Mouse (Mus musculus) heart, adult 9 months (tissue): ENCODE results near the gene Slc29a2.
"Not testable (repeated sequence)": the region's sequence is repeated elsewhere in the genome, so short reads cannot be mapped to it uniquely, and the experiment has no call there.

Experiments used
- DNase-seq, 2 experiments: peaks; one replicate each; pipeline ENCODE4 v3.0.0; 2022; ENCODE audit warnings: low spot score in 2 of 2

Gene Slc29a2

DNA sequence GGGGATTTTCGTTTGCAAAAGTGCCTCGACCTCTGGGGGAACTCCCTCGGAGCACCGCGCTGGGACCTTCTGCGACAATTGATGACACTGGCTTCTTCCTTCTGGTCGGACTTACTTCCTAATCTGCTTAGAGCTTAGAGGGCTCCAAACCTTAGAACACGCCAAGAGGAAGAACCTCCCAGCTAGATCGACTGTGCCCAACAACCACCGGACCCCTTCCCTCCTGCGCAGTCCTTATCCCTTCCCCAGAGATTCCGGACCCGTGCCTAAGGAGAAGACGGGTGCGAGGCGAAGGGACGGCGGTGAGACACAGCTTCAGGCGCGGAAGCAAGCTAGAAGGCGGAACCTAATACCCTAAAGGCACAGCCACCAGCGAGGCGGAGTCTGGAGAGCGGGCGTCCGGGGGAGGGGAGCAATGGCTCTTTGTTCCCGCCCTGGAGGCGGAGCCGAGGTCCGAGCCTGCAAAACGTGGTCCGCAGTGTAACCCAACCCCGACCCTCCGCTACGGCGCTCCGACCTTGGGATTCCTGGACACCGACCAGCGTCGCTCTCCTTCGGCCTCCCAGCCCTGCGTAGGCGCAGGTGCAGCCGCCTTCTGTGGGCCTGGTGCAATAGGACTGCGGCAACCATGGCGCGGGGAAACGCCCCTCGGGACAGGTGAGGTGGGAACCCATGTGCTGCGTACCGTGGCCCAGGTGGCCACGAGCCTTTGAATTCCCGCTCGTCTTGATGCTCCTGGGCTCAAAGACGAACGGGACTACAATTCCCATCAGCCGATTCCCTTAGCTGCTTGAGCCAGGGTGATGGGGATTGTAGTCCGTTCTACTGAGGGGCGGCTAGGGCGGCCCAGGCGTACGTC, at the start of gene Slc29a2:
Gene Slc29a2, plus strand, starts transcription at position 240 of the 859 bp plus-strand sequence.
- DNase-seq = peak; percentile 90 to 94

DNA sequence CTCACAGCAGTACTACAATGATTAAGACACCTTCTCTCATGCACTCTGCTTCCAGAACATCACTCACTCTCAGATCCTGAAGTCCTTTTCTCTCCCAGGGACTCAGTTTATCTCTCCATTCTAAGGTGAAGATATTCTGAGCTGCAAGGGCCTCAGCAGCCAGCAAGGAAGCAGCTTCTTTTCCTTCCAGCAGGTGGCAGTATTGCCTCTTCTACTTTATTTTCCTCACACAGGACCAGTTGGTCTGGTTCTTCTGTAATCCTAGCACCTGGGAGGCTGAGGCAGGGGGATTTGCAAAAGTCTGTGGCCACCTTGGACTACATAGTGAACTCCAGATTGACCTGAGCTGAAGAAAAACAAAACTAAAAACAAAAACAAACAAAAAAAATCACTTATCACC, 41.9 kb upstream of the Slc29a2 start:
- DNase-seq = peak in 1 of 2 experiments; percentile 24

DNA sequence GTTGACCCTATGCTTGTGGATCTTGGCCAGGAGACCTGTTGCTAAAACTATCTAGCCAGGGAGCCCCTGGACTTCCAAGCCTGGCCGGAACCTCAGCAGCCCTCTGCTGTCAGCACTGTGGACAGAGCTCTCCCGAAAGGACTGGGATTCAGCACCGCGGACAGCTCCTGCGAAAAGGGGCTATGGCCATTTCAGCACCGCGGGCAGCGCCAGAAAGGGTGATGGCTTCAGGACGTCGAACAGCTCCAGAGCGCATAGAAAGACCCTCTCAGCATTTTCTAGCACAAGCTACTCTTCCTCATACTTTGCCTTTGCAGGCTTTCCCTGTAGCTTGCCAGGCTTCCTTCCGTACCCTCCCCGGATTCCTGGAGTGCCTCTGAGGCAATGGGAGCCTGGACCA, 34.6 kb upstream of the Slc29a2 start:
- peak; percentile 47 to 77 for DNase-seq

DNA sequence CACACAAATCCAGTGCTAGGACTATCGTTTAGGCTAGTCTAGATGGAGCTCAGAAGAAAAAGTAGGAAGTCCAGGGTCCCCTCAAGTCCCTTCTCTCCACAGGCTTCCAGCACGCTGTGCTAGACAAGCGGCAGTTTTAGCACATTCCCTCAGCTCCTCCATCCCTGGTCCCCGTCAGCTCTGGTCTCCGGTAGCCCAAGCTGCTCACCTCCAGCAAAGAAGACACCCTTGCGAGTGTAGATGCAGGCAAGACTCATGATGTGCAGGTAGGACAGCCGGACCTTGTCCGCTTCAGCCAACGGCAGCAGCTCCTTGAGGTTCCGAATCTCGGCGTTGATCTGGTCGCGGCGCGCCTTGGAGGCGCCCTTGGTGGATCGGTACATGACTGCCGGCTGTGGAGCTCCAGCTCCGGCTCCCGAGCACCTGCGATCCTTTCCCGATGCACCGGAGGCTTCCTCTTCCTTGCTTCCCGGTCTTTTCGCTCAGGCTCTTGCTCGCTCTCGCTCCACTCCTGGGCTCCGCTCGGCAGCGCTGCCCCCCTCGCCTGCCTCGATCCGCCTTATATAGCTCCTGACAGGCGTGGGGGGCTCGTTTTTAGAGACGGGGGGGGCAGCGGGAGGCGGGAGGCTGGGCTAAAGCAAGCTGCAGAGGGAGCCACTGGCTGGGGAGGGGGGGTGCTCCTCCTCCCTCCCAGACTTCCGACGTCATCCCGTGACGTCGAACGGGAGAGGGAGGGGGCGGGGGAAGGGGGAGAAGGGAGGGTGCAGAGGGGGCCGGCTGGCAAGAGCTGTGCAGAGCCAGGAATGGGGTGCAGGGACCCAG, 34.0 kb upstream of the Slc29a2 start:
- DNase-seq = no peak

DNA sequence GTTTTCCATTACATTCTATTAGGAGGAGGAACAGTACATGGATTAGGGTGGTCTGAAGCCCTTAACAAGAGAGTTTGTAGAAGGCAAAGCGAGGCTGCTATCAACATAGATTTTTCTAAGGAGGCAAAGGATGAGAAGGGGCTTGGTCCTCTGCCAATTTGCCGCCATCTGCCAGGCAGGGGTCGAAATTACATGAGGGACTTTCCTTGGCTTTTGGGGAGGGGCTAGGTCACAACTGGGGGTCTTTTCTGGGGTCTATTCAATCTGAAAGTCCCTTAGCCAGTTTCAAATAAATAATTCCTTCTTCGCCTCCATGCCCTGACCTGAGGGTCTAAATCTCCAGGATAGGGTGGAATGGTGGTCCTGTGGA, 33.4 kb upstream of the Slc29a2 start, which contains the start of gene Npas4:
Gene Npas4, minus strand, starts transcription at position 61 of the 370 bp plus-strand sequence.
- DNase-seq = no peak

DNA sequence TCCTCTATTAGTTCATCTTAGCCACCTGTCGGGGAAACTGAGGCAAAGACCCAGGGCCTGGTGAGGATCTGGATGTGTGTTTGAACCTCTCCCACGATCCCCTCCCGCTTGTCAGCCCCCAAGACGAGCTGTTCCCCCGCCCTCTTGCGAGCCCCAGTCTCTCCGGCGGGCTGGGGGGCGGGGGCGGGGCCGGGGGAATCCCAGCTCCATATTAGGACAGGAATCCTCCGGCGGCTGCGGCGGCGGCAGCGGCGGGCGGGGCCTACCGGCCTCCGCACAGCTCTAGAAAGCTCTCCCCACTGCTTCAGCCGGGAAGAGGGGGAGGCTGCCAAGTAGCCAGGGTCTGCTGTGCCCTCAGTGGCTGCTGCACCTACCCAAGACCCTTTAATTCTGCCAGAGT, 32.9 kb upstream of the Slc29a2 start:
- DNase-seq = no peak

DNA sequence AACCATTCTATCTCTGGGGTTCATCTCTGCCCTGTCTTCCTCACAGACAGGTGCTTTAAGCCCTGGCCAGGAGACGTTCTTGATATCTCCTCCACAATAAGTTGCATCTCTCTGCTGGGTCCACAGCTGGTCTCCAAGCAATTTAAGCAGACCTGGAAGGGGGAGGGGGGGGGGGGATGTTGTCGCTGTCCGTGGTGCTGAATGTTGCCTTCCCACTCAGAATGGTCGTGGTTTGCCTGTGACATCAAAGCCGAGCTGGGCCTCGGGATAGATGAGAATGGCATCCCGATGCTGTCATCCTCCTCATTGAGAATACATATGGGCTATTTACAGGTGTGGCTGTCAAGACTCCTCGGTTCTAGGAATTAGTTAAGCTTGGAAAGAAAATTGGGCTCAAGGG, 31.3 kb upstream of the Slc29a2 start:
- DNase-seq = no peak

DNA sequence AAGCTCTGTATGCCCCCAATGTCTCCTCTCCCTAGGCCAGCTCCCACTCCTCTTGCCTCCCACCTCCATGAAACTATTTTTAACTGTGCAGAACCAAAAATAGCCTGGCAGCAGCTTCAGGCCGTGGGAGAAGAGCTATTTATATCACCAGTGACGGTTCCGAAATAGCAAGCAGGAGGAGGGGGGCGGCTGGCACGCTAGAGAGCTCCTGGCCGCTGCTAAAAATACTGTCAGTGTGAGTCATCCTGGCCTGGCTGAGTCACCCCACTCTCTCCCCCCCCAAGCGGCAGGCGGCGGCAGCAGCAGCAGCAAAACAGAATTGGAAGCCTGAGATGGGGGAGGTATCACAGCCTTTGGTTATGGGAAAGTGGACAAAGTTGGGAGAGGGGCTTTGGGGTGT, 30.8 kb upstream of the Slc29a2 start:
- peak; percentile 69 to 82 for DNase-seq

DNA sequence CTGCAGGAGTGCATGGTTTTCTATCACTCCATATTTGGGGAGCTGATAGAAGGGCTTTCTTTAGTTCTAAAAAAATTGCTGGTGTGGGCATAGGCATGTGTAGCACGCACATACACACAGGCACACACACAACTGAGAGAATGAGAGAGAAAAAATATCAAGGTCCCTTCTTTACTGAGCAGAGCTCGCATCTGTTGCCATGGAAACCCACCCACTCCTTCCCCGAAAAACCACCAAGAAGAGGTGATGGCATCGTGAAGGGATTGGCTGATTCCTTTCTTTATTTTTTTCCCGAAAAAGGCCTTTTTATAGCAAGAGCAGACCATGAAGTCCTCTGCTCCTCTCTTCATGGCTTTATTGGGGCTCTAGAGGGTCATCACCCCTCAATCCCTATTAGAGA, 29.6 kb upstream of the Slc29a2 start:
- no peak for DNase-seq

DNA sequence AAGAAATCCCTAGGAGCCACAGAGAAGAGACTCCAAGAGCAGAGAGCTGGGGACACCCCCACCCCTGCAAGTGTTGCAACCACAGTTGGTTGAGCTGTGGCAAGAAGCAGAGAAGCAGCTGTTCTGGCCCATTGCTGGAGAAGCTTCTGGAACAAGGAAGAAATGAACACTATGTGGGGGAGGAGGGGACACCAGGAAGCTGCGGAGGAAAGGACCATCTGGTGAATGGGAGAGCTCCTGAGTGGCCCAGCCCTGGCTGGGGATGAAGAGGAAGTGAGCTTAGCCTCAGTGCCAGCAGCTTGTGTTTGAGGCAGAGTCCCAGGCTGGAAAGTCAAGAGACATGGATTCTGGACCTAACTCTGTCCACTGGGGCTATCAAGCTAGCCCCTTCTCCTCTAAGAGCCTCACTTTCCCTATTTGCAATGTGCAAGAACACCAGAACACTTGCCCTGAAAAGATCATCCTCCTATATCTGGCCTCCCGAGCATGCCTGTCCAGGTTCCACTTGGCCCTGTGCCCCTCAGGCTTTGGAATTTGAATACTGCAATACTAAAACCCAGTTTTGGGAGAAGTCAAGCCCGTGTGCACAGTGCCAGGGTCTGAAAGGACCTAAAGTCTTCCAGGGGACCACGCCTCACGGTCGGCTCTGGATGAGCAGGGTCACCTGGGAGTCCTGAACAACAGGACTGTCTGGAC, 24.1 kb upstream of the Slc29a2 start:
- DNase-seq = no peak

DNA sequence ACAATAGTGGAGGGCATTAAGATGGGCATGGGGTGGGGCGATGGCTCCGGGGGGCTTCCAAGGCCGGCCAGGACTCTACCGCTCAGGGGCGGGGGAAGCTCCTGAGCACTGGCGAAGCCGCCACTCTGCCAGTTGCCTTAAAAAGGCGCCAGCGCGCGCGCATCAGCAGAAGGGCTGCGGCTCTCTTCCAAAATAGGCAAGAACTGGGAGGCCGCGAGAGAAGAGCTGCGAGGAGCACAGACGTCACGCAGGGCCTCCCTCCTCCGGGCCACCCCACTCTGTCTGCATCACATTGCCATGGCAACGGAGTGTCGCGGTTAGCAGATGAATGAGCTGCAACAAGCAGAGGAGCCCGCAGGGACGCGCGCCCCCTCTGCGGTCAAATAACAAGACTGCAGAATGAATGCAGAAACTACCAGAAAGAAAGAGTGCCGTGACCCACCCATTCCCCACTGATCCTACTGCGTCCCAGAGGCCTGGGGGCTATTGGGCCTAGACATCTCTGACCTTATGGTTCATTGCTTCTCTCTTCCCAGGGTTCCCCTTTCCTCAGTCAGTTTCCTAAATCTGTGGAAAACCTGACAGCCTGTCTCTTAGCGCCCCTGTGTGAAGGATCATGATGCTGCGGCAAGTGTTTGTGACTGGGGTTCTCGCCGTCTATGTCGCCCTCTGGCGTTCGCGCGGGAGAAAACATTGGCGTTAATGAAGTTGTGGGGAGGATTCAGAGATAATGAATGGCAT, 21.8 kb upstream of the Slc29a2 start:
- peak; percentile 43 to 67 for DNase-seq

DNA sequence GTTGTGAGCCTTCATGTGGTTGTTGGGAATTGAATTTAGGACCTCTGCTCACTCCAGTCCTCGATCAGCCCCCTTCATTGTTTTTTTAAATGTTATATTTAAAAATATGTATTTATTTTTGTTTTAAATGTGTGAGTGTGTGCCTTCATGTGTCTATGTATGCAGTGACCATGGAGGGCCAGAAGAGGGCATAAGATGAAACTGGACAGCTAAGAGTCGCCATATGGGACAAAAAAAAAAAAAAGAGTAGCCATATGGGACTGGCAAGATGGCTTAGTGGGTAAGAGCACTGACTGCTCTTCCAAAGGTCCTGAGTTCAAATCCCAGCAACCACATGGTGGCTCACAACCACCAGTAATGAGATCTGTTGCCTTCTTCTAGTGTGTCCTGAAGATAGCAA, 20.0 kb upstream of the Slc29a2 start:
- DNase-seq = not testable (repeated sequence)

DNA sequence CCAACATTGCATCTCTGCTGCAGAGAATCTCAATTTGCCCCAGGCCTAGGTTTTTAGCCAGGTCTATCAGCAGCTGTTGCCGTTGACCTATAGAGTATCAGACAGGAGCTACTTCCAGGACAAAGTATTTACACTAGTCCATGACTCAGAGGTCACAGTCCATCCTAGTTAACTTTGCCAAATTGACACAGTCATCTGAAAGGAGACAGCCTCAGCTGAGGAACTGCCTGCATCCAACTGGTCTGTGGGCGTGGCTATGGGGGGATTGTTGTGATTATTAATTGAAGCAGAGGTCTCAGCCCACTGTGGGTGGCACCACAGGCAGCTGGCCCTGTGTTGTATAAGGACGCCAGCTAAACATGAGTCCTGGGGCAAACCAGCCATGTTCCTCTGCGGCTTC, 18.7 kb upstream of the Slc29a2 start:
- no peak for DNase-seq

DNA sequence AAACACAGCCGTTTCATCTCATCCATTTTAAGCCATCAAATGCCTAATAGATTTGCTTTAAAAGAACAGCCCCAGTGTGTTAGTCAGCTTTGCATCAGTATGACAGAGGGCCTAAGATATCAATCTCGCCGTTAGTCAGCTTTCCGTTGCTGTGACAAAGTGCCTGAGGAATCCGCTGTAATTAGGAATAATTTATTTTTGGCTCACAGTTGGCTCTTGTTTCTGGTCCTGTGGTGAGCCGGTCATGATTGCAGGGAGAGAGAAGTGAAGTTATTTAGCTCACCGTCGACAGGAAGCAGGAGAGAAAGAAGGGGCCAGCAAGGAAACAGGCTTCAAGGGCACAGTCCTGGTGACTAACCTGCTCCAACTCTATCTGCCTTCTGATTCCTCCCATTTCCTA, 10.5 kb upstream of the Slc29a2 start:
- DNase-seq = no peak

DNA sequence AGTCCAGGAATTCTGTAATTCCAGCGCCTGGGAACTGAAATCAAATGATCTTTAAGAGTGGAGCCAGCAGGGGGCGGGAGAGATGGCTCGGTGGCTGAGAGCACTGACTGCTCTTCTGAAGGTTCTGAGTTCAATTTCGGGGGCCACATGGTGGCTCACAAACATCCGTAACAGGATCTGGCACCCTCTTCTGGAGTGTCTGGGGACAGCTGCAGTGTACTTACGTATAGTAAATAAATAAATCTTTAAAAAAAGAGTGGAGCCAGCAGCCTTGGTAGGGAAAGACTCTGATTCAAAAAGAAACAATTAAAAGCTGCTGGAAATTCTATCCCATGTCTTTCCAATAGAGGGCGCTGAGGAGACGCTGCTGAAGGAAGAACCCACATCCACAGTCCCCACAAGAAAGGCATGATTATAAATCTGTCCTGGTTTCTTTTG, 8.7 kb upstream of the Slc29a2 start:
- DNase-seq = no peak

DNA sequence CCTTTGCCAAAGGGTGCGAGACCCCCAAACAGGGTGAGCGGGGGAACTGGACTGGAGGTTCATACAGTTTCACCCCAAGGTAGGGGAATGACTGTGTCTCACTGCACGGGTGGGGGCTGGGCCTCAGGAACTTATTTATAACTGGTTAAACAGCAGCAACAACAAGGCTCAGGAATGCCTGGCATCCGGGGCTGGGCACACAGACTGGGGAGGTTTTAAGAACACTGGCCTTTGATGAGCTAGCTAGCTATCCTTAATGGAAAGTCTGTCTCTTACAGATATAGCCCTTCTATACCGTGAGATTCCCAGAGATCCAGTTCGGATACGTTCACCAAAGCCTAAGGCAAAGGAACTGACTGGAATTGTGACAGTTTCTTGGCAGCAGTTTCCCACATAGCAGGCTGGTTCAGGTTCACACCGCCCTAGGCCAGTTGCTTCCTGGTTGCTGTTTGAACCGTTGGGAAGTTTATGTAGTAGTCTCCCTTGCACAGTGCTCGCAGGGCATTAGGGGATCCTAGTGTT, 7.4 kb upstream of the Slc29a2 start:
- peak in 1 of 2 experiments; percentile 46 for DNase-seq

DNA sequence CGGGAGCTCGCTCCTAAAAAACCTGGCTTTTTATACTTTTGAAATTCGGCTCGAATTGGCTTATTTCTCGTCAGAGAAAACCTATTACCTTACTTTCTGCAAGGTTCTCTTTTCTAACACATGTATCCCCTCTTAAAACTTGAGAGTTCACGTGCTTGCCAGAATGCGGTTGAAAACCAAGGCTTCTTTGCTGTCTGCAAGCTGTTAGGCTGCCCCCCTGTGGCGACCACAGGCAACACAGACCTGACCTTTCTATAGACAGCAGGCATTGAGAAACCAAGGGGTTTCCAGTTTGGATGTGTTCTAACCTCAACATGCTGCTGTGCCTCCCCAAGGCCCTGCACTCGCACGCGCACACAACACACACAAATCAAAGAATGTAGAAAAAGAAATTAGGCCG, 6.9 kb upstream of the Slc29a2 start:
- DNase-seq = peak in 1 of 2 experiments; percentile 58

DNA sequence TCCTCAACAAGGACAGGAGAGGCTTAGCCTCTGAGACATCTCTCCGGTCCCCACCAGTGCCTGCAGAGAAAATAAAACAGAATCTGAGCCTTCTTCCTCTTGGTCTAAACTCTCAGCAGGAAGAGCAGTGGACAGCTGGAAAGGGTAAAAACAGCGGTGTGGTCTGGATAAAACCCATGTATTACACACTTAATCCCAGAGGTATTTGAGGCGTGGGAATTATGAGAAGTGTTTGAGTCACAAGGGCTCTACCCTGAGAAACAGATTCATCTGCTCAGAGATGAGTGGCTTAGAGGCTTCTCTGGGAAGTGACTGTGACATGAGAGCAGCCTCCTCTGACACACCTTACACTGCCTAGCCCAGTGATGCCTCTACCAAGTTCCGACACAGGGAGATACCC, 6.0 kb upstream of the Slc29a2 start:
- DNase-seq = no peak

DNA sequence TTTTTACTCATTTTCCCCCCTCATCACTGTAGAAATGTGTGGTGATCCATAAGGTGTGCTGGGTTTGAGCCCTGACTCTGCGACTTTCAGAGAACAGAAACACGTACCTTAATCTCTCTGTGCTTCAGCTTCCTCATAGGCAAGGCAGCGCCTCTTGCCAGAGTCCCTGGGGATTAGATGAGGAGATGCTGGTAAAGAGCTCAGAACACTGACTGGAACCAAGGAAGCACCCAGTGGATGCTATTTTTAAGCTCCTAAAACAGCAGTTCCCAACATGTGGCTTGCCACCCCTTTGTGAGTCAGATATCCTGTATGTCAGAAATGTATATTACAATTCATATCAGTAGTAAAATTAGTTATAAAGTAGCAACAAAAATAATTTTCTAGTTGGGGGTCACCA, 5.5 kb upstream of the Slc29a2 start:
- no peak for DNase-seq

DNA sequence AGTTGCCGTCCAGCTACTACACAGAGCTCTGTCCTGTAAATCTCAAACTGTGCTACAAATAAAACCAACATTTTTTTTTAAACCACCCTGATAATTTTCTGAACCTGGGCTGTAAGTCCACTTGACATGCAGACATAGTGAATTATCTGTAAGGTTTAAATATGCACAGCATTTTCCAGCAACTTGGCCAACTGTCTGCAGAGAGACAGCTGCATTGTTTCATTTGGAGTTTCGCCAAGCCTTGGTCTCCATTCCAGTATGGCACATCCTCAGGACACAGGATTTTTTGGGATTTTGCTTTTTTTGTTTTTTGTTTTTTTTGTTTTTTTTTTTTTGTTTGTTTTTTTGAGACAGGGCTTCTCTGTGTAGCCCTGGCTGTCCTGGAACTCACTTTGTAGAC, 2.2 kb upstream of the Slc29a2 start:
- DNase-seq = no peak

DNA sequence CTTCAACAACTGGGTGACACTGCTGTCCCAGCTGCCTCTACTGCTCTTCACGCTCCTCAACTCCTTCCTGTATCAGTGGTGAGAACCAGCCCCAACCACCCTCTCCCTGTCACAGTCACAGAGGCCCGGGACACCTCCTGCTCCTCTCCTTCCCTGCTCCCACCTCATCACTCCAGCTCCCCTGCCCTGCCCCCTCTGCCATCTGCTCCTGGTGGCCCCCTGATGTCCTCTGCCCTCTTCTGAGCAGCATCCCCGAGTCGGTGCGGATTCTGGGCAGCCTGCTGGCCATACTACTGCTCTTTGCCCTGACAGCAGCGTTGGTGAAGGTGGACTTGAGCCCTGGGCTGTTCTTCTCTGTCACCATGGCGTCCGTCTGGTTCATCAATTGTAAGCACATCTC, 2.5 kb downstream of the Slc29a2 start:
- no peak for DNase-seq
